ENCODE assay signal across 20 mouse cellular contexts in the genomic region with DNA sequence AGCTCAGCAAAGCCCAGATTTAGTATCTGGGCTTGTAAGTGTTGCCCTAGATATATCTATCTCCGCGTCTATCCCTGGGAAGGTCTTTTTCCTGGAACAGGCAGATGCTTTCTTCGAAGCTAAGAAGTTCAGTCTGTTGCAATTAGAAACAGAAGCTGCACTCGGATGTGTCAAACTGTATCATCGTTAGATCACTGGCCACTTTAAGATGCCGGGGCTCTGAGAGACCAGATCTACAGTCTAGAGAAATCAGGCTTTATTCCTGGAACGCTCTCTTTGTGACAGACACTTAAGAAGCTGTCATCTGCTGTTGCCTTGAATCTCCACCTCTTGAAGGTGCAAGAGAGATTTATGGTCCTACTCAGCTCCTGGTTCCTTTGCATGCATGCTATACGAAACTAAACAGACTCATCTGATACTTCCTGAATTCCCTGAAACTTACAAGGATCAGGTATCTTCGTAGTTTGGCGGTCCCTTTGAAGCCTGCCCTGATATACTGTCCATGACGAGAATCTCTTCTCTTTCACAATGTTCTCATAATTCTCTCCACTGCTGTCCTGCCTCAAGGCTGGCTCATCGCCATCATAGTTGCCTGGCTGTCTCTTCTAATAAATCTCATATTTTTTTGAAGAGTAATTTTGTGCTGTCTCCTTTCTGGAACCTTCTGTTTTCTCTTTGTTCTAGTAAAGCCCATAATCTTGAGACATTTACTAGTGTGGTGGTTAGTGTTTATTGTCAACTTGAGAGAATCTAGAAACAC.
DNase-seq lines count a peak whose midpoint lies in the region; ATAC-seq lines count a peak whose summit lies in the region.
"Had no signal": no experiment of that assay in that cellular context is flagged by ENCODE, and none has a peak within 500 bp of the region (broad histone marks: within the 10 kb centered on the region; RNA-seq: fewer than 3 reads in every experiment).

No protein-coding gene starts in this region.

- peak overlapping the region; percentile 18 for H3K4me3 ChIP-seq in heart, embryonic 12.5 days
- no peak overlapping the region for H3K4me3 ChIP-seq in kidney, embryonic 16.5 days (ENCODE audit: low read length)
- H3K4me3 ChIP-seq: hindbrain, embryonic 10.5 days; liver, embryonic 15.5 days had no signal

- peak overlapping the region; percentile 53 for H3K4me2 ChIP-seq in heart, embryonic 12.5 days
- H3K4me2 ChIP-seq in kidney, embryonic 16.5 days (replicated peaks; ENCODE audit: low read depth, low read length), result 0 out of 2 replicates have a peak overlapping the region, but pooled peaks have one; percentile 20
- H3K4me2 ChIP-seq: liver, embryonic 15.5 days; midbrain, embryonic 11.5 days had no signal

- DNase-seq in adrenal gland, adult 2 months, result peak; percentile 48
- DNase-seq in adrenal gland, adult 18-20 months (ENCODE audit: low spot score in 2 of 2), result no peak
- no peak for DNase-seq in heart, postnatal 25 days (ENCODE audit: low spot score)
- no peak for DNase-seq in kidney, adult 18-20 months
- peak; percentile 57 for DNase-seq in retina, embryonic 14.5 days (ENCODE audit: low spot score)
- DNase-seq in layer of hippocampus, adult 18-20 months (ENCODE audit: low spot score in 2 of 2), result no peak
- DNase-seq: cerebellum, adult 2 months; cerebellum, postnatal 36 days; gastrocnemius, postnatal 10 days; kidney, adult 9 months; right cerebral cortex, postnatal 4 days had no signal

- peaks cover 5% of the 10 kb centered on the region; the same call in 1 of the 2 replicates for H3K4me1 ChIP-seq in heart, embryonic 12.5 days (replicated peaks)
- H3K4me1 ChIP-seq in kidney, embryonic 16.5 days (ENCODE audit: insufficient read depth, low read length), result no peaks in the 10 kb centered on the region
- H3K4me1 ChIP-seq: hindbrain, embryonic 10.5 days; liver, embryonic 15.5 days had no signal

- no peaks in the 10 kb centered on the region for H3K9me3 ChIP-seq in heart, embryonic 12.5 days (replicated peaks)
- no peaks in the 10 kb centered on the region for H3K9me3 ChIP-seq in kidney, embryonic 16.5 days (ENCODE audit: low read length)
- H3K9me3 ChIP-seq: hindbrain, embryonic 10.5 days; liver, embryonic 15.5 days had no signal

- H3K27me3 ChIP-seq in heart, embryonic 12.5 days (replicated peaks), result no peaks in the 10 kb centered on the region
- H3K27me3 ChIP-seq in kidney, embryonic 16.5 days (ENCODE audit: insufficient read depth, low read length), result no peaks in the 10 kb centered on the region
- H3K27me3 ChIP-seq: liver, embryonic 15.5 days had no signal

- no peak for ATAC-seq in heart, embryonic 12.5 days (ENCODE audit: insufficient number of reproducible peaks, low FRiP score)
- ATAC-seq in kidney, embryonic 16.5 days (ENCODE audit: low FRiP score, low TSS enrichment), result 0 out of 2 replicates have a peak, but pooled peaks have one; percentile 54
- ATAC-seq: activated CD4-positive, CD25-positive, alpha-beta regulatory T cell, adult 4 months; CD4-positive, CD25-positive, alpha-beta regulatory T cell, adult 4 months; Patski had no signal

- H3K36me3 ChIP-seq in heart, embryonic 12.5 days, result no peaks in the 10 kb centered on the region
- no peaks in the 10 kb centered on the region for H3K36me3 ChIP-seq in kidney, embryonic 16.5 days (ENCODE audit: insufficient read depth, low read length)
- H3K36me3 ChIP-seq: hindbrain, embryonic 10.5 days; liver, embryonic 15.5 days had no signal

- intact Hi-C loops in heart, postnatal 25 days (cut with DNase I), result no loop called here

- no peak overlapping the region for H3K9ac ChIP-seq in heart, embryonic 12.5 days
- H3K9ac ChIP-seq in kidney, embryonic 16.5 days (replicated peaks; ENCODE audit: low read length), result no peak overlapping the region
- H3K9ac ChIP-seq: liver, embryonic 15.5 days had no signal

- 54% methylated on average over 12 of the region's 12 CpGs for WGBS in heart, embryonic 12.5 days
- WGBS in kidney, embryonic 16.5 days, result 41% methylated on average over 12 of the region's 12 CpGs

- H3K27ac ChIP-seq in heart, embryonic 12.5 days (ENCODE audit: poor library complexity, severe bottlenecking), result peak overlapping the region; percentile 34; the same call in 1 of the 2 replicates
- H3K27ac ChIP-seq in kidney, embryonic 16.5 days (ENCODE audit: low read length), result no peak overlapping the region
- H3K27ac ChIP-seq: hindbrain, embryonic 10.5 days; liver, embryonic 15.5 days; stomach, postnatal 0 days had no signal

Comparison
In these comparisons a context has a peak if more than half of its experiments do, and no peak if none do; other contexts are left out.
1. DNase-seq: peak in adrenal gland, adult 2 months (single experiment) and retina, embryonic 14.5 days (single experiment); none in adrenal gland, adult 18-20 months (0 of 2), heart, postnatal 25 days (single experiment), kidney, adult 18-20 months (single experiment) and layer of hippocampus, adult 18-20 months (0 of 2).